Mouse (Mus musculus) liver, postnatal 0 days (tissue): ENCODE data around the gene Olfr522. TPM values are rescaled to one million over a fixed set of nuclear protein-coding genes. Genes with fewer than 3 reads are reported as not detected.

Source experiments
- ATAC-seq: fragments of 200-750 bp; cut with Nextera tagmentation; 2 replicates; pipeline ENCODE4 v1.8.0; 2017; ENCODE audit warnings: mild to moderate bottlenecking, moderate library complexity
- DNase-seq: peaks from one replicate; pipeline ENCODE4 v3.0.0-alpha.2; 2016
- H3K27ac ChIP-seq: fragments of 300-500 bp; sonication (generic); 2 replicates; pipeline ENCODE4 v1.5.1; 2014; ENCODE audit warnings: antibody characterized with exemption, moderate library complexity, mild to moderate bottlenecking, low read depth
- H3K27me3 ChIP-seq: fragments of 300-500 bp; sonication (generic); 2 replicates; pipeline ENCODE4 v1.6.1; 2014; ENCODE audit warnings: low read length, control low read depth, mixed read lengths; ENCODE audit not compliant: insufficient read depth
- H3K36me3 ChIP-seq: fragments of 300-500 bp; sonication (generic); replicated peaks from 2 replicates; pipeline ENCODE4 v1.6.1; 2014; ENCODE audit warnings: mild to moderate bottlenecking, control low read depth, low read length, moderate library complexity, mixed read lengths; ENCODE audit not compliant: insufficient read depth
- H3K4me1 ChIP-seq: fragments of 300-500 bp; sonication (generic); 2 replicates; pipeline ENCODE4 v1.6.1; 2014; ENCODE audit warnings: antibody characterized with exemption, mild to moderate bottlenecking, control low read depth; ENCODE audit not compliant: insufficient read depth
- H3K4me2 ChIP-seq: fragments of 300-500 bp; sonication (generic); 2 replicates; pipeline ENCODE4 v1.6.1; 2014; ENCODE audit warnings: low read depth, mild to moderate bottlenecking, low read length, moderate library complexity, mixed read lengths
- H3K4me3 ChIP-seq: fragments of 300-500 bp; sonication (generic); 2 replicates; pipeline ENCODE4 v1.5.1; 2014; ENCODE audit warnings: low read depth, low read length
- H3K9ac ChIP-seq: fragments of 300-500 bp; sonication (generic); replicated peaks from 2 replicates; pipeline ENCODE4 v1.6.1; 2014; ENCODE audit warnings: mild to moderate bottlenecking, moderate library complexity
- H3K9me3 ChIP-seq: fragments of 300-500 bp; sonication (generic); 2 replicates; pipeline ENCODE4 v1.6.1; 2016; ENCODE audit warnings: mild to moderate bottlenecking, control low read depth, low read length, mixed read lengths
- CTCF ChIP-seq: sonication (generic); IDR thresholded peaks from 2 replicates; pipeline ENCODE4 v1.5.1; 2016; ENCODE audit warnings: antibody characterized with exemption, low read depth
- EP300 ChIP-seq: IDR thresholded peaks from 2 replicates; pipeline ENCODE4 v1.6.1; 2016; ENCODE audit warnings: antibody characterized with exemption, low read depth, mild to moderate bottlenecking
- WGBS: fragments of 180-500 bp; shearing (Covaris S2); extraction: QIAGEN DNeasy Blood & Tissue Kit; methylation state at CpG from one replicate; pipeline ENCODE4 v1.1.7; 2014; ENCODE audit not compliant: insufficient replicate concordance; 5-methylcytosine and 5-hydroxymethylcytosine counted together
- polyA plus RNA-seq: library from polyadenylated mRNA; unstranded; fragments of >200 nt; fragmentation: Nextera tagmentation; extraction: Ambion mirVana; gene quantifications from 2 replicates; pipeline ENCODE4 v1.2.1, GENCODE M21; 2015

Gene Olfr522
- polyA plus RNA-seq, 1 experiment from 2014 or later = not detected

DNA sequence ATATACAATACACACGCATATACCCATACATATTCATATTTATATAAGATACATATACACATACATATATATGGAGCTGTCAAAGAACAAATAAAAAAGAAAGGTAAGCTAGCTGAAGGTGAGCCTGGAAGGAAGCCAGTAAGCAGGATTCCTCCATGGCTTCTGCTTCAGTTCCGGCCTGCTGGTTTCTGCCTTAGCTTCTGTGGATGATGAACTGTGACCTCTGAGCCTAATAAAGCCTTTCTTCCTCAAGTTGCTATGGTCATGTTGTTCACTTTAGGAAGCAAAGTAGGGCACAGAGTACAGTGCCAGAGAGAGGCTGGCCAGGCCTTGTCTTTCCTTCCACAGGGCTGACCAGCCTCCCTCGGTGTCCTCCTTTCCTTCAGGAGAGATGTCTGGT is 6.3 kb upstream of the Olfr522 start:
- WGBS = 86% methylated on average over 3 of the region's 3 CpGs
- ATAC-seq = no peak

GRCm38 (mm10) chr7:140169386-140169785 is 4.8 kb upstream of the Olfr522 start:
- Histone ChIP-seq H3K27ac (no peak overlapping the region), H3K9ac (no peak overlapping the region), H3K27me3 (no peaks in the 10 kb centered on the region), H3K4me3 (no peak overlapping the region), H3K36me3 (no peaks in the 10 kb centered on the region), H3K4me2 (no peak overlapping the region), H3K9me3 (no peaks in the 10 kb centered on the region), H3K4me1 (no peaks in the 10 kb centered on the region)
- ATAC-seq (no peak), DNase-seq (no peak)
- 69% methylated on average over 4 of the region's 4 CpGs for WGBS
- no peak for TF ChIP-seq EP300
- no peak for TF ChIP-seq CTCF

More for the DNA sequence above, 6.3 kb upstream of the Olfr522 start:
- H3K27me3 ChIP-seq = no peaks in the 10 kb centered on the region
- no peak overlapping the region for H3K9ac ChIP-seq
- no peak overlapping the region for H3K4me3 ChIP-seq
- H3K36me3 ChIP-seq = no peaks in the 10 kb centered on the region
- TF ChIP-seq EP300 (no peak), CTCF (no peak)
- DNase-seq = no peak
- H3K4me2 ChIP-seq = no peak overlapping the region
- no peaks in the 10 kb centered on the region for H3K4me1 ChIP-seq
- no peak overlapping the region for H3K27ac ChIP-seq
- H3K9me3 ChIP-seq = no peaks in the 10 kb centered on the region

DNA sequence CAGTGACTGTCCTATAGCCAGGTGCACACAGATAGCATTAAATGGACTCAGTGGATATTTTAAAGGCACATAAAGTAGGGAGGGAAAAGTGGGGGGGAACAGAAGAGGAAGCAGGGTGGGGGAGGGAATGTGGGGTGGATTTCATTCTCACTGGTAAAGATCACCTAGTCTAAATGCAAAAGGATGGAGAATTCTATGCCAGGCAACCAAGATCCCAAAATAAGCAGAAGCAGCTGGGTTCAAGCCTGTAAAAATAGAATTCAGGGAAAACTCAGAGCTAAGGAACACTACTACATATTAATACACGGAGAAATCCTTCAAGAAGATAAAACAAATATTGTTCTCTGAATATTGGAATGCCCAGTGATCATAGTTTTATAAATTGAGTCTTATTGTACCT is 3.4 kb upstream of the Olfr522 start:
- H3K27me3 ChIP-seq = no peaks in the 10 kb centered on the region
- no peak for ATAC-seq
- DNase-seq = no peak
- 64% methylated on average over 1 of the region's 1 CpGs for WGBS
- no peak for TF ChIP-seq CTCF
- TF ChIP-seq EP300 = no peak
- H3K4me2 ChIP-seq = no peak overlapping the region
- no peaks in the 10 kb centered on the region for H3K9me3 ChIP-seq
- no peak overlapping the region for H3K27ac ChIP-seq
- no peaks in the 10 kb centered on the region for H3K4me1 ChIP-seq
- no peak overlapping the region for H3K9ac ChIP-seq
- H3K36me3 ChIP-seq = no peaks in the 10 kb centered on the region
- no peak overlapping the region for H3K4me3 ChIP-seq

DNA sequence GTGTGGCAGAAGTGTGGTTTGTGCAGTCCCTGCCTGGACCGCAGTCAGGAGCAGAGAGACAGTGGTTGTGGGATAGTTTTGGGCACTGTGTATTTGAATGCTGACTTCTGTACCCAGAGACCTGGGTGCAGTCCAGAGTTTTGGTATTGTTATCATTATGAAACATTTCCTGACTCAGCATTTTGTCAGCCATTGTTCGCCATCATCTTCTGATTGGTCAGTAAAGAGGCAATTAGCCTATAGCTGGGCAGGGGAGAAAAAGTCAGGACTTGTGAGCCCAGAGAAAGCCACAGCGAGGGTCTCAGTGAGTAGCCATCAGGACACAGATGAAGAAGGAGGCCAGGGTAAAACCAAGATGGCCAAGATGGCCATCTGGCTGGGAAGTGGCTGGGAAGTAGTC is 4.2 kb downstream of the Olfr522 start:
- Histone ChIP-seq H3K27ac (no peak overlapping the region), H3K4me2 (no peak overlapping the region), H3K4me1 (no peaks in the 10 kb centered on the region), H3K4me3 (no peak overlapping the region), H3K9me3 (no peaks in the 10 kb centered on the region), H3K9ac (no peak overlapping the region), H3K36me3 (no peaks in the 10 kb centered on the region), H3K27me3 (peaks cover 4% of the 10 kb centered on the region; the same call in 1 of the 2 replicates)
- WGBS = 69% methylated on average over 3 of the region's 3 CpGs
- DNase-seq (no peak), ATAC-seq (no peak)
- no peak for TF ChIP-seq CTCF
- no peak for TF ChIP-seq EP300

- DNase-seq (no peak), ATAC-seq (no peak)
- Histone ChIP-seq H3K9me3 (no peaks in the 10 kb centered on the region), H3K4me3 (no peak within 1 kb of the TSS), H3K9ac (no peak within 1 kb of the TSS), H3K27ac (no peak within 1 kb of the TSS), H3K4me2 (no peak within 1 kb of the TSS), H3K36me3 (0 out of 2 replicates have a peak, but pooled peaks cover 4% of the 10 kb centered on the region), H3K27me3 (peaks cover 31% of the 10 kb centered on the region), H3K4me1 (no peaks in the 10 kb centered on the region)
- WGBS = 9% methylated on average over 28 of the region's 28 CpGs
- TF ChIP-seq CTCF = no peak
- TF ChIP-seq EP300 = no peak
These were observed 10.2 kb downstream of the Olfr522 start, which contains the start of gene Sprn for GRCm38 (mm10) chr7:140154218-140154927. Gene Sprn (minus strand): TSS chr7:140154877.

GRCm38 (mm10) chr7:140153829-140154217 is 10.7 kb downstream of the Olfr522 start:
- H3K4me3 ChIP-seq = no peak overlapping the region

More at GRCm38 (mm10) chr7:140153829-140154217, 10.7 kb downstream of the Olfr522 start:
- Histone ChIP-seq H3K9me3 (no peaks in the 10 kb centered on the region), H3K4me1 (no peaks in the 10 kb centered on the region), H3K36me3 (0 out of 2 replicates have a peak, but pooled peaks cover 4% of the 10 kb centered on the region), H3K9ac (no peak overlapping the region), H3K27me3 (peaks cover 27% of the 10 kb centered on the region), H3K27ac (no peak overlapping the region), H3K4me2 (no peak overlapping the region)
- no peak for DNase-seq
- TF ChIP-seq CTCF (no peak), EP300 (no peak)
- ATAC-seq = no peak
- WGBS = 29% methylated on average over 4 of the region's 4 CpGs
